Mouse (Mus musculus) MEL (cell line): ENCODE measurements around the gene Map6.

Experiments used
- CHD2 ChIP-seq: IDR thresholded peaks from 2 replicates; pipeline ENCODE4 v1.6.1; 2011; ENCODE audit warnings: low read length, improper control_type of control experiment
- CTCF ChIP-seq, 3 experiments: IDR thresholded peaks in 2 of 3; conservative IDR thresholded peaks in 1 of 3; 2 replicates each; pipeline ENCODE4 v1.5.1; 2011 to 2012; ENCODE audit warnings: low read length in 3 of 3, low read depth in 2 of 3, mild to moderate bottlenecking in 2 of 3, improper control_type of control experiment in 1 of 3, inconsistent platforms in 1 of 3, mixed read lengths in 1 of 3, moderate library complexity in 1 of 3; ENCODE audit not compliant: control insufficient read depth in 1 of 3, insufficient read depth in 1 of 3, poor library complexity in 1 of 3, severe bottlenecking in 1 of 3
- MEF2A ChIP-seq: IDR thresholded peaks from 2 replicates; pipeline ENCODE4 v1.6.1; 2014; ENCODE audit warnings: low read depth, mild to moderate bottlenecking, inconsistent platforms, low read length, improper control_type of control experiment; ENCODE audit not compliant: poor library complexity, insufficient replicate concordance, severe bottlenecking; ENCODE audit errors: extremely low read depth
- NRF1 ChIP-seq: IDR thresholded peaks from 2 replicates; pipeline ENCODE4 v1.6.1; 2014; ENCODE audit warnings: low read depth, mild to moderate bottlenecking, inconsistent platforms, low read length, improper control_type of control experiment, moderate library complexity; ENCODE audit not compliant: poor library complexity, insufficient read depth, severe bottlenecking
- POLR2A ChIP-seq, 2 experiments: IDR thresholded peaks; 2 replicates each; pipeline ENCODE4 v1.6.1; 2011 to 2012; ENCODE audit warnings: low read length in 2 of 2, mild to moderate bottlenecking in 2 of 2, control low read depth in 1 of 2, improper control_type of control experiment in 1 of 2, low read depth in 1 of 2, moderate library complexity in 1 of 2; ENCODE audit not compliant: control insufficient read depth in 1 of 2, insufficient read depth in 1 of 2, poor library complexity in 1 of 2
- USF1 ChIP-seq: IDR thresholded peaks from 2 replicates; pipeline ENCODE4 v1.6.1; 2014; ENCODE audit warnings: low read depth, mild to moderate bottlenecking, inconsistent platforms, low read length, improper control_type of control experiment, moderate library complexity

DNA sequence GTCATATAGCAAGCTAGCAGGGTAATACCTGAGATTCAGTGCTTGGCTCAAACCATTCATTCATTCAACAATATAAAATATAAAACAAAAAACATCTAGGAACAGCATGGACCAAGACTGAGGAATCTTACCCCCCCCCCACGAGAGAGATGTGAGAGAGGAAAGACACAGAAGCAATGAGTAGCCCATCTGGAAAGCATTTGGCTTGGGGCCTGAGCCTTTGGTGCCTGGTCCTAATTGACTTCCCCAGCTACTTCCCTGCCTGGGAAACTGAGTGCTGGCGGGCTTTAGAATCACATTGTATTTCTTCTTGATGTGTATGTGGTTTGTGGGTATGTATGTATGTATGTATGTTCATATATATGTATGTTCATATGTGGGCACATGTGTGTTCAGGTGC lies 31.6 kb upstream of the Map6 start:
- no peak for TF ChIP-seq NRF1
- no peak for TF ChIP-seq CTCF (IDR thresholded peaks at IDR 0.05 in 2 of 3, conservative IDR thresholded peaks at IDR 0.05 in 1 of 3; ENCODE audit: control insufficient read depth in 1 of 3, insufficient read depth in 1 of 3, low read depth in 2 of 3, low read length in 3 of 3, poor library complexity in 1 of 3, severe bottlenecking in 1 of 3)
- TF ChIP-seq POLR2A (IDR thresholded peaks at IDR 0.05; ENCODE audit: control insufficient read depth in 1 of 2, insufficient read depth in 1 of 2, low read depth in 1 of 2, low read length in 2 of 2, poor library complexity in 1 of 2): no peak
- TF ChIP-seq MEF2A: no peak
- TF ChIP-seq CHD2: no peak
- no peak for TF ChIP-seq USF1
